Mouse (Mus musculus): ENCODE results near the gene Il31ra. TPM values are rescaled to one million over a fixed set of nuclear protein-coding genes. Genes with fewer than 3 reads are reported as not detected.

The Il31ra gene
- polyA plus RNA-seq, 1 experiment from 2014 or later: 0.43 TPM

GRCm38 (mm10) chr13:112604411-112604810 is 10.3 kb upstream of the Il31ra start:
- H3K36me3 ChIP-seq (ENCODE audit: control insufficient read depth, insufficient read depth): no peaks in the 10 kb centered on the region
- H3K4me1 ChIP-seq (replicated peaks; ENCODE audit: control insufficient read depth, insufficient read depth, low read length): no peaks in the 10 kb centered on the region
- H3K4me3 ChIP-seq (replicated peaks; ENCODE audit: low read length): no peak overlapping the region
- no peak for ATAC-seq
- H3K4me2 ChIP-seq (ENCODE audit: low read length): no peak overlapping the region
- WGBS: 66% methylated on average over 4 of the region's 4 CpGs
- no peaks in the 10 kb centered on the region for H3K9me3 ChIP-seq (ENCODE audit: control insufficient read depth, low read length)
- H3K27ac ChIP-seq (ENCODE audit: low read length): no peak overlapping the region
- no peaks in the 10 kb centered on the region for H3K27me3 ChIP-seq (replicated peaks; ENCODE audit: control insufficient read depth, insufficient read depth, low read length)
- no peak overlapping the region for H3K9ac ChIP-seq (replicated peaks; ENCODE audit: low read depth, low read length)

- no peak overlapping the region for H3K4me3 ChIP-seq (replicated peaks; ENCODE audit: low read length)
- WGBS: 96% methylated on average over 1 of the region's 1 CpGs
- no peak for ATAC-seq
- no peak overlapping the region for H3K27ac ChIP-seq (ENCODE audit: low read length)
- H3K36me3 ChIP-seq (ENCODE audit: control insufficient read depth, insufficient read depth): no peaks in the 10 kb centered on the region
- H3K4me1 ChIP-seq (replicated peaks; ENCODE audit: control insufficient read depth, insufficient read depth, low read length): no peaks in the 10 kb centered on the region
- H3K9ac ChIP-seq (replicated peaks; ENCODE audit: low read depth, low read length): no peak overlapping the region
- no peak overlapping the region for H3K4me2 ChIP-seq (ENCODE audit: low read length)
- no peaks in the 10 kb centered on the region for H3K9me3 ChIP-seq (ENCODE audit: control insufficient read depth, low read length)
- H3K27me3 ChIP-seq (replicated peaks; ENCODE audit: control insufficient read depth, insufficient read depth, low read length): no peaks in the 10 kb centered on the region
Observed at GRCm38 (mm10) chr13:112603839-112604238, 9.7 kb upstream of the Il31ra start.

- Histone ChIP-seq H3K4me3 (replicated peaks; ENCODE audit: low read length) (no peak overlapping the region), H3K9me3 (ENCODE audit: control insufficient read depth, low read length) (no peaks in the 10 kb centered on the region), H3K4me2 (ENCODE audit: low read length) (no peak overlapping the region), H3K9ac (replicated peaks; ENCODE audit: low read depth, low read length) (no peak overlapping the region), H3K4me1 (replicated peaks; ENCODE audit: control insufficient read depth, insufficient read depth, low read length) (no peaks in the 10 kb centered on the region), H3K36me3 (ENCODE audit: control insufficient read depth, insufficient read depth) (no peaks in the 10 kb centered on the region), H3K27me3 (replicated peaks; ENCODE audit: control insufficient read depth, insufficient read depth, low read length) (no peaks in the 10 kb centered on the region), H3K27ac (ENCODE audit: low read length) (no peak overlapping the region)
- 88% methylated on average over 2 of the region's 2 CpGs for WGBS
- ATAC-seq: no peak
Observed at GRCm38 (mm10) chr13:112602607-112603006, 8.4 kb upstream of the Il31ra start.

GRCm38 (mm10) chr13:112590254-112590653 is 3.9 kb downstream of the Il31ra start:
- no peaks in the 10 kb centered on the region for H3K9me3 ChIP-seq (ENCODE audit: control insufficient read depth, low read length)

GRCm38 (mm10) chr13:112589625-112590024 is 4.5 kb downstream of the Il31ra start:
- H3K4me1 ChIP-seq (replicated peaks; ENCODE audit: control insufficient read depth, insufficient read depth, low read length): peaks cover under 1% of the 10 kb centered on the region; the same call in 1 of the 2 replicates
- H3K36me3 ChIP-seq (ENCODE audit: control insufficient read depth, insufficient read depth): no peaks in the 10 kb centered on the region
- H3K9ac ChIP-seq (replicated peaks; ENCODE audit: low read depth, low read length): no peak overlapping the region
- H3K4me2 ChIP-seq (ENCODE audit: low read length): no peak overlapping the region
- H3K9me3 ChIP-seq (ENCODE audit: control insufficient read depth, low read length): no peaks in the 10 kb centered on the region
- H3K27ac ChIP-seq (ENCODE audit: low read length): no peak overlapping the region
- H3K4me3 ChIP-seq (replicated peaks; ENCODE audit: low read length): no peak overlapping the region
- ATAC-seq: no peak
- H3K27me3 ChIP-seq (replicated peaks; ENCODE audit: control insufficient read depth, insufficient read depth, low read length): no peaks in the 10 kb centered on the region

More at GRCm38 (mm10) chr13:112590254-112590653, 3.9 kb downstream of the Il31ra start:
- Histone ChIP-seq H3K4me2 (ENCODE audit: low read length) (no peak overlapping the region), H3K4me1 (replicated peaks; ENCODE audit: control insufficient read depth, insufficient read depth, low read length) (no peaks in the 10 kb centered on the region), H3K36me3 (ENCODE audit: control insufficient read depth, insufficient read depth) (no peaks in the 10 kb centered on the region), H3K27me3 (replicated peaks; ENCODE audit: control insufficient read depth, insufficient read depth, low read length) (no peaks in the 10 kb centered on the region), H3K9ac (replicated peaks; ENCODE audit: low read depth, low read length) (no peak overlapping the region), H3K27ac (ENCODE audit: low read length) (no peak overlapping the region), H3K4me3 (replicated peaks; ENCODE audit: low read length) (no peak overlapping the region)
- 37% methylated on average over 2 of the region's 2 CpGs for WGBS
- ATAC-seq: no peak

- Histone ChIP-seq H3K27me3 (replicated peaks; ENCODE audit: control insufficient read depth, insufficient read depth, low read length) (no peaks in the 10 kb centered on the region), H3K4me3 (replicated peaks; ENCODE audit: low read length) (no peak overlapping the region), H3K4me1 (replicated peaks; ENCODE audit: control insufficient read depth, insufficient read depth, low read length) (peaks cover 13% of the 10 kb centered on the region), H3K4me2 (ENCODE audit: low read length) (no peak overlapping the region), H3K27ac (ENCODE audit: low read length) (no peak overlapping the region), H3K36me3 (ENCODE audit: control insufficient read depth, insufficient read depth) (no peaks in the 10 kb centered on the region), H3K9ac (replicated peaks; ENCODE audit: low read depth, low read length) (no peak overlapping the region), H3K9me3 (ENCODE audit: control insufficient read depth, low read length) (no peaks in the 10 kb centered on the region)
- ATAC-seq: no peak
- 38% methylated on average over 7 of the region's 7 CpGs for WGBS
Observed at GRCm38 (mm10) chr13:112584556-112585237, 9.5 kb downstream of the Il31ra start.

- H3K27me3 ChIP-seq (replicated peaks; ENCODE audit: control insufficient read depth, insufficient read depth, low read length): no peaks in the 10 kb centered on the region
- H3K27ac ChIP-seq (ENCODE audit: low read length): no peak overlapping the region
- ATAC-seq: peak; percentile 39; the same call in 1 of the 2 replicates
- 66% methylated on average over 8 of the region's 8 CpGs for WGBS
- no peak overlapping the region for H3K9ac ChIP-seq (replicated peaks; ENCODE audit: low read depth, low read length)
- no peak overlapping the region for H3K4me3 ChIP-seq (replicated peaks; ENCODE audit: low read length)
- H3K4me1 ChIP-seq (replicated peaks; ENCODE audit: control insufficient read depth, insufficient read depth, low read length): peaks cover 13% of the 10 kb centered on the region
- no peak overlapping the region for H3K4me2 ChIP-seq (ENCODE audit: low read length)
- H3K9me3 ChIP-seq (ENCODE audit: control insufficient read depth, low read length): no peaks in the 10 kb centered on the region
- no peaks in the 10 kb centered on the region for H3K36me3 ChIP-seq (ENCODE audit: control insufficient read depth, insufficient read depth)
Observed at GRCm38 (mm10) chr13:112582291-112582690, 11.9 kb downstream of the Il31ra start.

- Histone ChIP-seq H3K9me3 (ENCODE audit: control insufficient read depth, low read length) (no peaks in the 10 kb centered on the region), H3K27ac (ENCODE audit: low read length) (no peak overlapping the region), H3K27me3 (replicated peaks; ENCODE audit: control insufficient read depth, insufficient read depth, low read length) (no peaks in the 10 kb centered on the region), H3K36me3 (ENCODE audit: control insufficient read depth, insufficient read depth) (no peaks in the 10 kb centered on the region), H3K9ac (replicated peaks; ENCODE audit: low read depth, low read length) (no peak overlapping the region), H3K4me2 (ENCODE audit: low read length) (no peak overlapping the region), H3K4me3 (replicated peaks; ENCODE audit: low read length) (no peak overlapping the region), H3K4me1 (replicated peaks; ENCODE audit: control insufficient read depth, insufficient read depth, low read length) (peaks cover 13% of the 10 kb centered on the region)
- ATAC-seq: peak; percentile 79
- WGBS: 31% methylated on average over 3 of the region's 3 CpGs
Observed at GRCm38 (mm10) chr13:112581796-112582195, 12.4 kb downstream of the Il31ra start.

GRCm38 (mm10) chr13:112580590-112581320 is 13.4 kb downstream of the Il31ra start:
- H3K27me3 ChIP-seq (replicated peaks; ENCODE audit: control insufficient read depth, insufficient read depth, low read length): no peaks in the 10 kb centered on the region
- peak; percentile 52 for ATAC-seq
- H3K4me2 ChIP-seq (ENCODE audit: low read length): no peak overlapping the region
- H3K36me3 ChIP-seq (ENCODE audit: control insufficient read depth, insufficient read depth): no peaks in the 10 kb centered on the region
- H3K4me3 ChIP-seq (replicated peaks; ENCODE audit: low read length): no peak overlapping the region
- H3K9me3 ChIP-seq (ENCODE audit: control insufficient read depth, low read length): no peaks in the 10 kb centered on the region
- no peak overlapping the region for H3K9ac ChIP-seq (replicated peaks; ENCODE audit: low read depth, low read length)
- H3K4me1 ChIP-seq (replicated peaks; ENCODE audit: control insufficient read depth, insufficient read depth, low read length): peaks cover 13% of the 10 kb centered on the region
- 10% methylated on average over 11 of the region's 11 CpGs for WGBS
- H3K27ac ChIP-seq (ENCODE audit: low read length): 0 out of 2 replicates have a peak overlapping the region, but pooled peaks have one; percentile 28
